Mouse (Mus musculus): ENCODE measurements around the gene Csmd2. TPM values are rescaled to one million over a fixed set of nuclear protein-coding genes. Genes with fewer than 3 reads are reported as not detected.
A peak's percentile ranks its signal among the peaks of the same experiment; 100 is the strongest.

Csmd2 gene
- total RNA-seq, 2 experiments from 2014 or later: 43.1 to 48.9 TPM

- DNase-seq (ENCODE audit: low spot score in 2 of 2): no peak
- H3K4me3 ChIP-seq: no peak overlapping the region
- TF ChIP-seq CTCF (conservative IDR thresholded peaks at IDR 0.05): no peak
- no peak overlapping the region for H3K27ac ChIP-seq
Measured at GRCm38 (mm10) chr4:128401591-128401990, 413.9 kb downstream of the Csmd2 start.

- DNase-seq (ENCODE audit: low spot score in 2 of 2): no peak
- Histone ChIP-seq H3K27ac (no peak overlapping the region), H3K4me3 (no peak overlapping the region)
- TF ChIP-seq CTCF (conservative IDR thresholded peaks at IDR 0.05): no peak
Measured at GRCm38 (mm10) chr4:128402706-128403105, 415.0 kb downstream of the Csmd2 start.

GRCm38 (mm10) chr4:128405576-128405975 lies 417.9 kb downstream of the Csmd2 start:
- no peak for DNase-seq (ENCODE audit: low spot score in 2 of 2)
- TF ChIP-seq CTCF (conservative IDR thresholded peaks at IDR 0.05): peak; percentile 56
- no peak overlapping the region for H3K27ac ChIP-seq
- no peak overlapping the region for H3K4me3 ChIP-seq

- Histone ChIP-seq H3K27ac (no peak overlapping the region), H3K4me3 (no peak overlapping the region)
- no peak for DNase-seq (ENCODE audit: low spot score in 2 of 2)
- no peak for TF ChIP-seq CTCF (conservative IDR thresholded peaks at IDR 0.05)
Measured at GRCm38 (mm10) chr4:128407084-128407845, 419.6 kb downstream of the Csmd2 start.

- Histone ChIP-seq H3K4me3 (no peak overlapping the region), H3K27ac (peak overlapping the region; percentile 77)
- peak; percentile 45 to 56 for DNase-seq (ENCODE audit: low spot score in 2 of 2)
- TF ChIP-seq CTCF (conservative IDR thresholded peaks at IDR 0.05): no peak
Measured at GRCm38 (mm10) chr4:128411941-128412630, 424.4 kb downstream of the Csmd2 start.

- no peak for DNase-seq (ENCODE audit: low spot score in 2 of 2)
- Histone ChIP-seq H3K27ac (no peak overlapping the region), H3K4me3 (no peak overlapping the region)
- no peak for TF ChIP-seq CTCF (conservative IDR thresholded peaks at IDR 0.05)
Measured at GRCm38 (mm10) chr4:128414741-128415140, 427.1 kb downstream of the Csmd2 start.

- Histone ChIP-seq H3K27ac (no peak overlapping the region), H3K4me3 (no peak overlapping the region)
- no peak for DNase-seq (ENCODE audit: low spot score in 2 of 2)
- TF ChIP-seq CTCF (conservative IDR thresholded peaks at IDR 0.05): no peak
Measured at GRCm38 (mm10) chr4:128419988-128420617, 432.4 kb downstream of the Csmd2 start.

- no peak for TF ChIP-seq CTCF (conservative IDR thresholded peaks at IDR 0.05)
- Histone ChIP-seq H3K4me3 (no peak overlapping the region), H3K27ac (no peak overlapping the region)
- DNase-seq (ENCODE audit: low spot score in 2 of 2): no peak
Measured at GRCm38 (mm10) chr4:128422486-128422885, 434.8 kb downstream of the Csmd2 start.

- H3K27ac ChIP-seq: no peak overlapping the region
- no peak overlapping the region for H3K4me3 ChIP-seq
- DNase-seq (ENCODE audit: low spot score in 2 of 2): no peak
- no peak for TF ChIP-seq CTCF (conservative IDR thresholded peaks at IDR 0.05)
Measured at GRCm38 (mm10) chr4:128425339-128425738, 437.7 kb downstream of the Csmd2 start.

- Histone ChIP-seq H3K27ac (peak overlapping the region; percentile 12; the same call in 1 of the 2 replicates), H3K4me3 (no peak overlapping the region)
- TF ChIP-seq CTCF (conservative IDR thresholded peaks at IDR 0.05): no peak
- no peak for DNase-seq (ENCODE audit: low spot score in 2 of 2)
Measured at GRCm38 (mm10) chr4:128427261-128428030, 439.8 kb downstream of the Csmd2 start.

GRCm38 (mm10) chr4:128428303-128429107 lies 440.8 kb downstream of the Csmd2 start:
- TF ChIP-seq CTCF (conservative IDR thresholded peaks at IDR 0.05): no peak
- DNase-seq (ENCODE audit: low spot score in 2 of 2): no peak
- H3K27ac ChIP-seq: 0 out of 2 replicates have a peak overlapping the region, but pooled peaks have one; percentile 10
- H3K4me3 ChIP-seq: peak overlapping the region; percentile 18; the same call in 1 of the 2 replicates

- Histone ChIP-seq H3K4me3 (no peak overlapping the region), H3K27ac (no peak overlapping the region)
- no peak for DNase-seq (ENCODE audit: low spot score in 2 of 2)
- TF ChIP-seq CTCF (conservative IDR thresholded peaks at IDR 0.05): no peak
Measured at GRCm38 (mm10) chr4:128429591-128429990, 441.9 kb downstream of the Csmd2 start.

Measured in layer of hippocampus, adult 2 months (tissue).